Mouse (Mus musculus) liver, embryonic 14.5 days (tissue): ENCODE measurements around the gene Lasp1. TPM values are rescaled to one million over a fixed set of nuclear protein-coding genes. Genes with fewer than 3 reads are reported as not detected.

Source experiments
- ATAC-seq: fragments of 200-750 bp; cut with Nextera tagmentation; 2 replicates; pipeline ENCODE4 v1.8.0; 2017; ENCODE audit warnings: moderate number of reproducible peaks, mild to moderate bottlenecking, moderate library complexity; ENCODE audit not compliant: insufficient read depth
- DNase-seq, 3 experiments: peaks; one replicate each; pipeline ENCODE4 v3.0.0-alpha.2; 2012 to 2013; ENCODE audit warnings: low read depth in 3 of 3, low spot score in 3 of 3
- H3K27ac ChIP-seq: fragments of 300-500 bp; sonication (generic); 2 replicates; pipeline ENCODE4 v1.5.1; 2014; ENCODE audit warnings: moderate library complexity, mild to moderate bottlenecking, control low read depth, inconsistent platforms
- H3K27me3 ChIP-seq: fragments of 300-500 bp; sonication (generic); 2 replicates; pipeline ENCODE4 v1.6.1; 2014; ENCODE audit warnings: mild to moderate bottlenecking, low read length, moderate library complexity; ENCODE audit not compliant: control insufficient read depth, insufficient read depth
- H3K36me3 ChIP-seq: fragments of 300-500 bp; sonication (generic); replicated peaks from 2 replicates; pipeline ENCODE4 v1.6.1; 2014; ENCODE audit warnings: low read depth; ENCODE audit not compliant: control insufficient read depth, insufficient read depth
- H3K4me1 ChIP-seq, 2 experiments: fragments of 200-500 bp in 1 of 2; fragments of 300-500 bp in 1 of 2; sonication (generic) in 1 of 2; replicated peaks; 2 replicates each; pipeline ENCODE4 v1.6.1; 2012 to 2014; ENCODE audit warnings: antibody characterized with exemption in 1 of 2, inconsistent platforms in 1 of 2, low read length in 1 of 2; ENCODE audit not compliant: control insufficient read depth in 2 of 2, insufficient read depth in 2 of 2
- H3K4me2 ChIP-seq: fragments of 300-500 bp; sonication (generic); 2 replicates; pipeline ENCODE4 v1.6.1; 2014; ENCODE audit warnings: low read depth, mild to moderate bottlenecking, control low read depth, moderate library complexity
- H3K4me3 ChIP-seq, 2 experiments: fragments of 200-500 bp in 1 of 2; fragments of 300-500 bp in 1 of 2; sonication (generic) in 1 of 2; 2 replicates each; pipeline ENCODE4 v1.5.1; 2012 to 2014; ENCODE audit warnings: low read depth in 2 of 2, low read length in 2 of 2, mild to moderate bottlenecking in 2 of 2, control low read depth in 1 of 2, inconsistent platforms in 1 of 2, moderate library complexity in 1 of 2; ENCODE audit not compliant: insufficient read depth in 1 of 2
- H3K9ac ChIP-seq: fragments of 300-500 bp; sonication (generic); replicated peaks from 2 replicates; pipeline ENCODE4 v1.6.1; 2014; ENCODE audit warnings: mild to moderate bottlenecking, control low read depth, moderate library complexity
- H3K9me3 ChIP-seq: fragments of 300-500 bp; sonication (generic); 2 replicates; pipeline ENCODE4 v1.6.1; 2016; ENCODE audit warnings: low read length, mixed read lengths; ENCODE audit not compliant: control insufficient read depth
- CTCF ChIP-seq: IDR thresholded peaks from 2 replicates; pipeline ENCODE4 v1.5.1; 2016; ENCODE audit warnings: antibody characterized with exemption, low read depth, control low read depth
- EP300 ChIP-seq: IDR thresholded peaks from 2 replicates; pipeline ENCODE4 v1.6.1; 2016; ENCODE audit warnings: antibody characterized with exemption, low read depth
- WGBS: fragments of 180-500 bp; shearing (Covaris S2); extraction: QIAGEN DNeasy Blood & Tissue Kit; methylation state at CpG from one replicate; pipeline ENCODE4 v1.1.7; 2014; ENCODE audit not compliant: insufficient replicate concordance; 5-methylcytosine and 5-hydroxymethylcytosine counted together
- polyA plus RNA-seq, 2 experiments: library from polyadenylated mRNA; depleted of rRNA in 1 of 2; stranded (reverse) in 1 of 2; unstranded in 1 of 2; fragments of >200 nt; fragmentation: Nextera tagmentation in 1 of 2; extraction: Ambion mirVana in 1 of 2; gene quantifications; 2 replicates each; pipeline versions ENCODE4 v1.2.1 to v1.2.3; 2012 to 2014

Gene Lasp1
- polyA plus RNA-seq, 2 experiments = 15.5 to 19.1 TPM

GRCm38 (mm10) chr11:97850367-97850766 lies 51.6 kb downstream of the Lasp1 start:
- 54% methylated on average over 6 of the region's 6 CpGs for WGBS
- no peaks in the 10 kb centered on the region for H3K36me3 ChIP-seq
- H3K9ac ChIP-seq = no peak overlapping the region
- H3K4me2 ChIP-seq = no peak overlapping the region
- H3K4me3 ChIP-seq = no peak overlapping the region
- H3K27ac ChIP-seq = no peak overlapping the region
- H3K27me3 ChIP-seq = no peaks in the 10 kb centered on the region
- no peaks in the 10 kb centered on the region for H3K9me3 ChIP-seq
- H3K4me1 ChIP-seq = peaks cover 0 to 5% of the 10 kb centered on the region in 2 experiments; a peak in 1 of 4 replicates
- no peak for DNase-seq
- TF ChIP-seq CTCF = no peak
- TF ChIP-seq EP300 = no peak
- ATAC-seq = no peak

- WGBS = 73% methylated on average over 2 of the region's 2 CpGs
- ATAC-seq (no peak), DNase-seq (no peak)
- no peak overlapping the region for H3K4me3 ChIP-seq
- no peak for TF ChIP-seq EP300
- no peak for TF ChIP-seq CTCF
- no peak overlapping the region for H3K27ac ChIP-seq
- H3K4me2 ChIP-seq = no peak overlapping the region
- no peaks in the 10 kb centered on the region for H3K9me3 ChIP-seq
- no peaks in the 10 kb centered on the region for H3K27me3 ChIP-seq
- H3K9ac ChIP-seq = no peak overlapping the region
- peaks cover 0 to 5% of the 10 kb centered on the region in 2 experiments; a peak in 1 of 4 replicates for H3K4me1 ChIP-seq
- no peaks in the 10 kb centered on the region for H3K36me3 ChIP-seq
Measured at GRCm38 (mm10) chr11:97851601-97852000, 52.8 kb downstream of the Lasp1 start.

GRCm38 (mm10) chr11:97855473-97855872 lies 56.7 kb downstream of the Lasp1 start:
- Histone ChIP-seq H3K4me2 (no peak overlapping the region), H3K4me1 (peaks cover 0 to 2% of the 10 kb centered on the region in 2 experiments; a peak in 1 of 4 replicates), H3K4me3 (no peak overlapping the region), H3K9me3 (no peaks in the 10 kb centered on the region), H3K27ac (no peak overlapping the region), H3K36me3 (no peaks in the 10 kb centered on the region), H3K27me3 (no peaks in the 10 kb centered on the region), H3K9ac (no peak overlapping the region)
- WGBS = 67% methylated on average over 2 of the region's 2 CpGs
- no peak for TF ChIP-seq CTCF
- no peak for TF ChIP-seq EP300
- DNase-seq = no peak
- no peak for ATAC-seq

GRCm38 (mm10) chr11:97862148-97862547 lies 63.3 kb downstream of the Lasp1 start:
- Histone ChIP-seq H3K4me3 (no peak overlapping the region), H3K4me2 (no peak overlapping the region), H3K27me3 (no peaks in the 10 kb centered on the region), H3K9me3 (no peaks in the 10 kb centered on the region), H3K27ac (no peak overlapping the region), H3K4me1 (no peaks in the 10 kb centered on the region; a peak in 1 of 4 replicates), H3K9ac (no peak overlapping the region), H3K36me3 (no peaks in the 10 kb centered on the region)
- no peak for TF ChIP-seq CTCF
- no peak for TF ChIP-seq EP300
- no peak for DNase-seq
- 46% methylated on average over 2 of the region's 2 CpGs for WGBS
- ATAC-seq = no peak

GRCm38 (mm10) chr11:97865421-97865820 lies 66.6 kb downstream of the Lasp1 start:
- DNase-seq (no peak), ATAC-seq (no peak)
- Histone ChIP-seq H3K4me3 (no peak overlapping the region), H3K4me2 (no peak overlapping the region), H3K27me3 (no peaks in the 10 kb centered on the region), H3K9me3 (no peaks in the 10 kb centered on the region), H3K9ac (no peak overlapping the region), H3K36me3 (no peaks in the 10 kb centered on the region), H3K27ac (no peak overlapping the region), H3K4me1 (no peaks in the 10 kb centered on the region; a peak in 1 of 4 replicates)
- WGBS = 72% methylated on average over 5 of the region's 5 CpGs
- TF ChIP-seq CTCF (no peak), EP300 (no peak)
